Mouse (Mus musculus) MEL (cell line): ENCODE data around the gene Gm20388. TPM values are rescaled to one million over a fixed set of nuclear protein-coding genes. Genes with fewer than 3 reads are reported as not detected.

Experiments
- DNase-seq: peaks from one replicate; pipeline ENCODE4 v3.0.0; 2011; ENCODE audit warnings: low read depth, low spot score
- H3K27ac ChIP-seq: 2 replicates; pipeline ENCODE4 v1.5.1; 2012; ENCODE audit warnings: low read depth, mild to moderate bottlenecking, control low read depth, low read length, moderate library complexity; ENCODE audit not compliant: control insufficient read depth
- H3K27me3 ChIP-seq, 2 experiments: fragments of 150-350 bp in 1 of 2; sonication (generic) in 1 of 2; 2 replicates each; pipeline ENCODE4 v1.6.1; 2012; ENCODE audit warnings: low read length in 2 of 2, mild to moderate bottlenecking in 2 of 2, improper control_type of control experiment in 1 of 2, moderate library complexity in 1 of 2; ENCODE audit not compliant: insufficient read depth in 2 of 2, control insufficient read depth in 1 of 2
- H3K36me3 ChIP-seq, 2 experiments: 2 replicates each; pipeline ENCODE4 v1.6.1; 2012 to 2014; ENCODE audit warnings: low read length in 2 of 2, improper control_type of control experiment in 1 of 2, inconsistent platforms in 1 of 2, mild to moderate bottlenecking in 1 of 2; ENCODE audit not compliant: insufficient read depth in 2 of 2, control insufficient read depth in 1 of 2
- H3K4me1 ChIP-seq, 2 experiments: fragments of 150-350 bp in 1 of 2; sonication (generic) in 1 of 2; 2 replicates each; pipeline ENCODE4 v1.6.1; 2012; ENCODE audit warnings: low read length in 2 of 2, improper control_type of control experiment in 1 of 2, mild to moderate bottlenecking in 1 of 2; ENCODE audit not compliant: insufficient read depth in 2 of 2, control insufficient read depth in 1 of 2
- H3K4me3 ChIP-seq, 2 experiments: fragments of 150-350 bp in 1 of 2; sonication (generic) in 1 of 2; 2 replicates each; pipeline ENCODE4 v1.5.1; 2012; ENCODE audit warnings: low read depth in 2 of 2, low read length in 2 of 2, mild to moderate bottlenecking in 2 of 2, moderate library complexity in 2 of 2, control low read depth in 1 of 2, improper control_type of control experiment in 1 of 2; ENCODE audit not compliant: control insufficient read depth in 1 of 2, insufficient read depth in 1 of 2
- H3K79me2 ChIP-seq: 2 replicates; pipeline ENCODE4 v1.6.1; 2012; ENCODE audit warnings: mild to moderate bottlenecking, low read length, moderate library complexity; ENCODE audit not compliant: control insufficient read depth, poor library complexity, insufficient read depth
- H3K9ac ChIP-seq: 2 replicates; pipeline ENCODE4 v1.6.1; 2012; ENCODE audit warnings: low read depth, mild to moderate bottlenecking, control low read depth, low read length, moderate library complexity; ENCODE audit not compliant: control insufficient read depth, poor library complexity, severe bottlenecking
- H3K9me3 ChIP-seq: fragments of 150-350 bp; sonication (generic); replicated peaks from 2 replicates; pipeline ENCODE4 v1.6.1; 2012; ENCODE audit warnings: mild to moderate bottlenecking, low read length, improper control_type of control experiment, moderate library complexity; ENCODE audit not compliant: insufficient read depth
- BHLHE40 ChIP-seq: IDR thresholded peaks from 2 replicates; pipeline ENCODE4 v1.6.1; 2012; ENCODE audit warnings: low read depth, mild to moderate bottlenecking, inconsistent platforms, low read length, improper control_type of control experiment, borderline replicate concordance
- CHD1 ChIP-seq: IDR thresholded peaks from 2 replicates; pipeline ENCODE4 v1.6.1; 2012; ENCODE audit warnings: low read depth, mild to moderate bottlenecking, inconsistent platforms, low read length, improper control_type of control experiment
- CHD2 ChIP-seq: IDR thresholded peaks from 2 replicates; pipeline ENCODE4 v1.6.1; 2011; ENCODE audit warnings: low read length, improper control_type of control experiment
- E2F4 ChIP-seq: IDR thresholded peaks from 2 replicates; pipeline ENCODE4 v1.6.1; 2011; ENCODE audit warnings: low read depth, low read length, improper control_type of control experiment, borderline replicate concordance
- EP300 ChIP-seq, 2 experiments: IDR thresholded peaks; 2 replicates each; pipeline ENCODE4 v1.6.1; 2011; ENCODE audit warnings: improper control_type of control experiment in 2 of 2, low read length in 2 of 2, low read depth in 1 of 2, mild to moderate bottlenecking in 1 of 2
- ETS1 ChIP-seq: IDR thresholded peaks from 2 replicates; pipeline ENCODE4 v1.6.1; 2012; ENCODE audit warnings: low read depth, mild to moderate bottlenecking, inconsistent platforms, low read length, improper control_type of control experiment, moderate library complexity
- GABPA ChIP-seq: IDR thresholded peaks from 2 replicates; pipeline ENCODE4 v1.6.1; 2012; ENCODE audit warnings: low read depth, mild to moderate bottlenecking, inconsistent platforms, low read length, improper control_type of control experiment, moderate library complexity
- GATA1 ChIP-seq: IDR thresholded peaks from 2 replicates; pipeline ENCODE4 v1.6.1; 2011; ENCODE audit warnings: low read depth, low read length, improper control_type of control experiment
- HCFC1 ChIP-seq: IDR thresholded peaks from 2 replicates; pipeline ENCODE4 v1.6.1; 2012; ENCODE audit warnings: low read depth, mild to moderate bottlenecking, inconsistent platforms, low read length, improper control_type of control experiment, moderate library complexity
- MAFK ChIP-seq: IDR thresholded peaks from 2 replicates; pipeline ENCODE4 v1.6.1; 2011; ENCODE audit warnings: low read depth, mild to moderate bottlenecking, low read length, improper control_type of control experiment, borderline replicate concordance
- MAX ChIP-seq: IDR thresholded peaks from 2 replicates; pipeline ENCODE4 v1.6.1; 2011; ENCODE audit warnings: low read length, improper control_type of control experiment
- MXI1 ChIP-seq: IDR thresholded peaks from 2 replicates; pipeline ENCODE4 v1.6.1; 2011; ENCODE audit warnings: mild to moderate bottlenecking, low read depth, low read length, improper control_type of control experiment
- MYB ChIP-seq: IDR thresholded peaks from 2 replicates; pipeline ENCODE4 v1.6.1; 2011; ENCODE audit warnings: mild to moderate bottlenecking, low read depth, low read length, improper control_type of control experiment
- NELFE ChIP-seq: IDR thresholded peaks from 2 replicates; pipeline ENCODE4 v1.6.1; 2011; ENCODE audit warnings: low read depth, low read length, improper control_type of control experiment
- POLR2A ChIP-seq, 2 experiments: IDR thresholded peaks; 2 replicates each; pipeline ENCODE4 v1.6.1; 2011 to 2012; ENCODE audit warnings: low read length in 2 of 2, mild to moderate bottlenecking in 2 of 2, control low read depth in 1 of 2, improper control_type of control experiment in 1 of 2, low read depth in 1 of 2, moderate library complexity in 1 of 2; ENCODE audit not compliant: control insufficient read depth in 1 of 2, insufficient read depth in 1 of 2, poor library complexity in 1 of 2
- POLR2AphosphoS5 ChIP-seq: IDR thresholded peaks from 2 replicates; pipeline ENCODE4 v1.6.1; 2012; ENCODE audit warnings: low read depth, borderline replicate concordance, mild to moderate bottlenecking, inconsistent platforms, low read length, moderate library complexity, mixed read lengths
- RAD21 ChIP-seq: IDR thresholded peaks from 2 replicates; pipeline ENCODE4 v1.6.1; 2011; ENCODE audit warnings: mild to moderate bottlenecking, low read depth, low read length, improper control_type of control experiment
- SMC3 ChIP-seq: IDR thresholded peaks from 2 replicates; pipeline ENCODE4 v1.6.1; 2011; ENCODE audit warnings: low read depth, low read length, improper control_type of control experiment
- USF2 ChIP-seq, 2 experiments: IDR thresholded peaks; 2 replicates each; pipeline ENCODE4 v1.6.1; 2011 to 2012; ENCODE audit warnings: improper control_type of control experiment in 2 of 2, low read length in 2 of 2, borderline replicate concordance in 1 of 2, inconsistent platforms in 1 of 2, low read depth in 1 of 2, mild to moderate bottlenecking in 1 of 2; ENCODE audit not compliant: insufficient read depth in 1 of 2
- ZC3H11A ChIP-seq: IDR thresholded peaks from 2 replicates; pipeline ENCODE4 v1.6.1; 2012; ENCODE audit warnings: low read depth, mild to moderate bottlenecking, inconsistent platforms, low read length, improper control_type of control experiment
- ZMIZ1 ChIP-seq: IDR thresholded peaks from 2 replicates; pipeline ENCODE4 v1.6.1; 2012; ENCODE audit warnings: low read depth, mild to moderate bottlenecking, inconsistent platforms, low read length, improper control_type of control experiment, moderate library complexity
- ZNF384 ChIP-seq: IDR thresholded peaks from 2 replicates; pipeline ENCODE4 v1.6.1; 2012; ENCODE audit warnings: low read depth, mild to moderate bottlenecking, inconsistent platforms, low read length, improper control_type of control experiment
- polyA plus RNA-seq, 2 experiments: library from polyadenylated mRNA; stranded (reverse) in 1 of 2; unstranded in 1 of 2; fragments of >175 nt in 1 of 2; fragments of >200 nt in 1 of 2; gene quantifications; 2 replicates each; pipeline versions ENCODE4 v1.2.1 to v1.2.4; 2012; ENCODE audit warnings: low replicate concordance in 2 of 2, low read depth in 1 of 2; ENCODE audit not compliant: insufficient read length in 2 of 2, insufficient read depth in 1 of 2, missing spikeins in 1 of 2
- total RNA-seq: library from RNA; depleted of rRNA; stranded (reverse); fragments of 300-350 nt; gene quantifications from 2 replicates; pipeline ENCODE4 v1.2.3, GENCODE M21; 2012

Gene Gm20388
- total and polyA plus RNA-seq, 3 experiments, result 11.1 to 17.8 TPM; not detected in 1

GRCm38 (mm10) chr8:121083093-121083935 lies 1172.7 kb downstream of the Gm20388 start:
- no peak overlapping the region for H3K4me3 ChIP-seq
- no peaks in the 10 kb centered on the region for H3K27me3 ChIP-seq
- DNase-seq, result no peak
- H3K4me1 ChIP-seq, result no peaks in the 10 kb centered on the region
- no peaks in the 10 kb centered on the region for H3K36me3 ChIP-seq
- no peaks in the 10 kb centered on the region for H3K79me2 ChIP-seq
- TF ChIP-seq EP300 (IDR thresholded peaks at IDR 0.05; ENCODE audit: low read depth in 1 of 2, low read length in 2 of 2) (no peak), USF2 (IDR thresholded peaks at IDR 0.05; ENCODE audit: borderline replicate concordance in 1 of 2, insufficient read depth in 1 of 2, low read depth in 1 of 2, low read length in 2 of 2) (no peak), E2F4 (no peak), RAD21 (no peak), MAX (no peak), ETS1 (no peak), ZNF384 (no peak), MYB (no peak), MXI1 (no peak), MAFK (no peak), ZMIZ1 (no peak), BHLHE40 (no peak)
- TF ChIP-seq, all 39 proteins: peak for 0
- Histone ChIP-seq H3K9ac (no peak overlapping the region), H3K27ac (no peak overlapping the region), H3K9me3 (no peaks in the 10 kb centered on the region)

- DNase-seq, result no peak
- no peak overlapping the region for H3K27ac ChIP-seq
- no peaks in the 10 kb centered on the region for H3K4me1 ChIP-seq
- no peaks in the 10 kb centered on the region for H3K36me3 ChIP-seq
- no peak overlapping the region for H3K4me3 ChIP-seq
- H3K9me3 ChIP-seq, result no peaks in the 10 kb centered on the region
- no peak overlapping the region for H3K9ac ChIP-seq
- H3K79me2 ChIP-seq, result no peaks in the 10 kb centered on the region
- TF ChIP-seq SMC3 (no peak), HCFC1 (no peak), CHD2 (no peak), ZC3H11A (no peak), GATA1 (no peak), POLR2AphosphoS5 (no peak), CHD1 (no peak), GABPA (no peak), NELFE (no peak), POLR2A (IDR thresholded peaks at IDR 0.05; ENCODE audit: control insufficient read depth in 1 of 2, insufficient read depth in 1 of 2, low read depth in 1 of 2, low read length in 2 of 2, poor library complexity in 1 of 2) (no peak)
- H3K27me3 ChIP-seq, result no peaks in the 10 kb centered on the region
Observed at GRCm38 (mm10) chr8:121083936-121084209, 1173.2 kb downstream of the Gm20388 start.
